Mouse (Mus musculus) liver, embryonic 14.5 days (tissue): Measurements from ENCODE around the gene Nmi.

Source experiments
- CTCF ChIP-seq: IDR thresholded peaks from 2 replicates; pipeline ENCODE4 v1.5.1; 2016; ENCODE audit warnings: antibody characterized with exemption, low read depth, control low read depth
- EP300 ChIP-seq: IDR thresholded peaks from 2 replicates; pipeline ENCODE4 v1.6.1; 2016; ENCODE audit warnings: antibody characterized with exemption, low read depth

GRCm38 (mm10) chr2:51999996-52000395, 26.7 kb upstream of the Nmi start:
- no peak for TF ChIP-seq EP300
- no peak for TF ChIP-seq CTCF
